Mouse (Mus musculus): Measurements from ENCODE around the gene Ilf3. TPM values are rescaled to one million over a fixed set of nuclear protein-coding genes. Genes with fewer than 3 reads are reported as not detected.

Ilf3 gene
- total and polyA plus RNA-seq, 2 experiments from 2014 or later, result 89.5 to 184 TPM

DNA sequence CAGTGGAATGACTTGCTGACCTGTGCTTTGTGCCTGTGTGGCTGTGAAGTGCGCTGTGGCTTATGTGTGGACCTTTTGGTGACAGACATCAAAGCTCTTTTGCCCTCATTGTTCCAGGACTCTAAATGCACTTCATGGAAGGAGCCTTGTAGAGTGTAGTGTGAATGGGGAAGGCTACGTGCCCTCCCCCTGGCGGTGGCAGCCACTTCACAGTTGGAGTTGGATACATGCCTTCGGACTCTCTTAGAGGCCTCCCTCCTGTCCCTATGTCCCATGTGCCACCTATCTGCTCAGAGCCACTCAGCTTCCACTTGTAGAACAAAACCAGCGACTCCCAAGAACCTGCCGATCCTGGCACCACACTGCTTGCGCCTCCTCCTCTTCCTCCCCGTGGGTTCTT is 66.1 kb downstream of the Ilf3 start:
- Histone ChIP-seq H3K4me1 (ENCODE audit: insufficient read depth, low read length) (no peaks in the 10 kb centered on the region), H3K9ac (replicated peaks; ENCODE audit: low read length) (no peak overlapping the region), H3K4me3 (ENCODE audit: low read length) (no peak overlapping the region), H3K36me3 (ENCODE audit: insufficient read depth, low read length) (no peaks in the 10 kb centered on the region), H3K9me3 (ENCODE audit: low read length) (no peaks in the 10 kb centered on the region), H3K27me3 (ENCODE audit: insufficient read depth, low read length) (no peaks in the 10 kb centered on the region), H3K4me2 (ENCODE audit: low read depth, low read length) (no peak overlapping the region), H3K27ac (no peak overlapping the region)
- 75% methylated on average over 8 of the region's 8 CpGs for WGBS
- no peak for DNase-seq (ENCODE audit: low spot score)
- TF ChIP-seq CTCF (IDR thresholded peaks at IDR 0.05; ENCODE audit: low read depth), result 0 out of 2 replicates have a peak, but pooled peaks have one; percentile 10
- ATAC-seq, result no peak

DNA sequence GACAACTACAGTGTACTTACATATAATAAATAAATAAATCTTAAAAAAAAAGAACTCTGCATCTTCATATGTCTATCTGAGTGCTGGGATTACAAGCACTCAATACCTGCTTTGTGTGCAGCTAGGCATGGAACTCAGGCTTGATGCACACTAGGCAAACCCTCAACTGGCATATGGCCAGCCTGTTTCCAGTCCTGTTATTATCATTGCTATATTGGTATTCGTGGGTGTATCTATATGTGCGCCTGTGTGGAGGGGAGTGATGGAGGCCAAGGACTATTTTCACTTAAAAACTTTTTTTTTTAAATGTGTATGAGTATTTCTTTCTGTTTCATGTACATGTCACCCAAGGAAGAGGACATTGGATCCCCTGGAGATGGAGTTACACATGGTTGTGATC is 66.7 kb downstream of the Ilf3 start:
- Histone ChIP-seq H3K27me3 (ENCODE audit: insufficient read depth, low read length) (no peaks in the 10 kb centered on the region), H3K36me3 (ENCODE audit: insufficient read depth, low read length) (no peaks in the 10 kb centered on the region), H3K9me3 (ENCODE audit: low read length) (no peaks in the 10 kb centered on the region), H3K9ac (replicated peaks; ENCODE audit: low read length) (no peak overlapping the region), H3K4me2 (ENCODE audit: low read depth, low read length) (no peak overlapping the region), H3K27ac (no peak overlapping the region), H3K4me3 (ENCODE audit: low read length) (no peak overlapping the region), H3K4me1 (ENCODE audit: insufficient read depth, low read length) (no peaks in the 10 kb centered on the region)
- TF ChIP-seq CTCF (IDR thresholded peaks at IDR 0.05; ENCODE audit: low read depth), result no peak
- no peak for DNase-seq (ENCODE audit: low spot score)
- no peak for ATAC-seq
- WGBS, result 84% methylated on average over 2 of the region's 2 CpGs

DNA sequence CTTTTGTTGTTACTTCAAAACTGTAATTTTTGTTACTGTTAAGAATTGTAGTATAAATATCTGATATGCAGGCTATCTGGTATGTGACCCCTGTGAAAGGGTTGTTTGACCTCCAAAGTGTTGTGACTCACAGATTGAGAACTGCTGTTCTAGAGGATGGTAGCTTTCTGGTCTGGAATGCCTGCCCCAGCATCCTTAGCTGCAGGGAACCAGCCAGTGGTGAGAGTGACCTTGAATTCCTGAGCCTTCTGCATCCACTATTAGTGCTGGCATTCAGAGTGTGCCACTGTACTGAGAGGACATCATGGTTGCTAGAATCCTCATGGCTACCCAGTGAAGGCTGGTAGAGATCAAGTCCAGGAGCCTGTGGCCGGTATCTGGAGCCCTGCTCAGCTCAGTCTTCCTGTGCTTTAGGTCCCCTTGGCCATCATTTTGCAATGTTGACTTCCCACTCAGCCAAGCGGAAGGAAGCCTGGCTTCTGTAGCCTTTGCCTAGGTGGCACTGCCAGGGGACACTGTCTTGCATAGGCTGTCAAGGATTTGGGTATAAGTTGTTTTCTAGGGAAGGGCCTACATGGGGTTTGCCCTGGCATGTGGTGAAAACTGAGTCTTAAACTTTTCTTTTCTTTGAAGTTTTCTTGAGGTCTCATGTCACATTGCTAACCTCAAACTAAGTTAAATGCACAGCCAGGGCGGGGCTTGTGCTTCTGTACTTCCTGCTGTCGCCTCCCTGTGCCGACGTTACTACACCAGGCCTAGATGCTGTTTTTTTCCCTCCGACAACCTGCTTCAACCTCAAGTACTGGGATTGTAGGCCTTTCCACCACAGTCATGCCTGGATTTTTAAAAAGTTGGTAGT is 68.3 kb downstream of the Ilf3 start:
- H3K36me3 ChIP-seq (ENCODE audit: insufficient read depth, low read length), result no peaks in the 10 kb centered on the region
- H3K4me3 ChIP-seq (ENCODE audit: low read length), result no peak overlapping the region
- DNase-seq (ENCODE audit: low spot score) (no peak), ATAC-seq (no peak)
- H3K27me3 ChIP-seq (ENCODE audit: insufficient read depth, low read length), result no peaks in the 10 kb centered on the region
- H3K4me1 ChIP-seq (ENCODE audit: insufficient read depth, low read length), result no peaks in the 10 kb centered on the region
- H3K4me2 ChIP-seq (ENCODE audit: low read depth, low read length), result no peak overlapping the region
- H3K27ac ChIP-seq, result no peak overlapping the region; the same call in 1 of the 2 replicates
- no peak for TF ChIP-seq CTCF (IDR thresholded peaks at IDR 0.05; ENCODE audit: low read depth)
- H3K9me3 ChIP-seq (ENCODE audit: low read length), result no peaks in the 10 kb centered on the region
- H3K9ac ChIP-seq (replicated peaks; ENCODE audit: low read length), result no peak overlapping the region
- WGBS, result 90% methylated on average over 7 of the region's 7 CpGs

DNA sequence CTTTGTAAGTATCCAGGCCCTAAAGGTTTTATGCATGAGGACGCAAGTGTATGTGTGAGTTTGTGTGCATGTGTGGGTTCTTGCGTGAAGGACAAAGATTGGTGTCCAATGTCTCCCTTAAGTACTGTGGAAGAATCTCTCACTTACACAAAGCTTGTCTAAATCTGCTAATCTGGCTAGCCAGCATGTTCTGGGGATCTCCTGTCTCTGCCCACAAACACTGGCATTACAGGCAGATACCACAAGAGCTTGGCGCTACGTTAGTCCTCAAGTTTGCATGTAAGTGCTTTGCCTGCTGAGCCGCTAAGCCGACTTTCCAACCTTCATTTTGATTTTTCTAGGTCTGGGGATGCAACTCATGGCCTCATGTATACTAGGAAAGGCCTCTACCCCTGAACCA is 69.9 kb downstream of the Ilf3 start:
- ATAC-seq (no peak), DNase-seq (ENCODE audit: low spot score) (no peak)
- Histone ChIP-seq H3K36me3 (ENCODE audit: insufficient read depth, low read length) (no peaks in the 10 kb centered on the region), H3K4me1 (ENCODE audit: insufficient read depth, low read length) (no peaks in the 10 kb centered on the region), H3K27ac (no peak overlapping the region), H3K4me3 (ENCODE audit: low read length) (no peak overlapping the region), H3K27me3 (ENCODE audit: insufficient read depth, low read length) (no peaks in the 10 kb centered on the region), H3K4me2 (ENCODE audit: low read depth, low read length) (no peak overlapping the region), H3K9me3 (ENCODE audit: low read length) (no peaks in the 10 kb centered on the region), H3K9ac (replicated peaks; ENCODE audit: low read length) (no peak overlapping the region)
- 93% methylated on average over 6 of the region's 6 CpGs for WGBS
- no peak for TF ChIP-seq CTCF (IDR thresholded peaks at IDR 0.05; ENCODE audit: low read depth)

DNA sequence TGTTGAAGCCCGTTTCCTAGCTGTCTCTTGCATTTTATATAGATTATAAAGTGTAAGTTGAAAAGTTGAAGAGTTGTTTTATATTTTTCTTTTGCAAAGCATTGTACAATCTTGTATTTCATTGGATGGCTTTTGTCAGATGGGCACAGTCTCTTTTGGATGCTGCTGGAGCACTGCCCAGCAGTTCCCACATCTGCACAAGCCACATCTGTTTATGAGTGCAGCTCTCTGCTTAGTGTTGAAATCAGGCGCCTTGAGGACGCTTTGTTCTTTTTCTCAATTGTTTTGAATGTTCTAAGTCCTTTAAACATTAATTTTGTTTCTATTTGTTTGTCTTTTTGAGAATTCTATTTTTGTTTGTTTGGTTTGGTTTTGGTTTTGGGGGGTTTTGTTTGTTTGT is 70.5 kb downstream of the Ilf3 start:
- H3K9ac ChIP-seq (replicated peaks; ENCODE audit: low read length), result no peak overlapping the region
- WGBS, result 71% methylated on average over 3 of the region's 3 CpGs

DNA sequence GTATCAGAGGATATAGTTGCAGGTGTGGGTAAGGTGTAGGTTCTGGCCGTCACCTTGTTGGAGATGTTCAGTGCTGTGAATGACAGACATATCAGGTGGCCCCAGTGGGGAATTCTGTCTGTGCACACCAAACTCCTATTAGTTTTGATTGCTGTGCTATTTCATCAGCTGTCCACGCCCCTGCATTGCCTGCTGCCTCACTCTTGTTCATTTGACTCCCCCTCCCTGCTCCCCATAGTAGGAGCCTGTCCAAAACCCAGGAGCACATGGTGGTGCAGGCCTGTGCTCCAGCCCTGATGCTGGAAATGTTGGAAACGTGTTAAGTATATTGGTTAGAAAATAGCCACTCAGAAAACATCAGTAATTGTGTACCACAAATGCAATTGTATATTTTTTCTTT is 71.8 kb downstream of the Ilf3 start:
- H3K4me3 ChIP-seq (ENCODE audit: low read length), result no peak overlapping the region
- no peaks in the 10 kb centered on the region for H3K9me3 ChIP-seq (ENCODE audit: low read length)
- TF ChIP-seq CTCF (IDR thresholded peaks at IDR 0.05; ENCODE audit: low read depth), result no peak
- H3K9ac ChIP-seq (replicated peaks; ENCODE audit: low read length), result no peak overlapping the region
- WGBS, result 81% methylated on average over 3 of the region's 3 CpGs
- no peaks in the 10 kb centered on the region for H3K36me3 ChIP-seq (ENCODE audit: insufficient read depth, low read length)
- H3K27me3 ChIP-seq (ENCODE audit: insufficient read depth, low read length), result no peaks in the 10 kb centered on the region
- no peak overlapping the region for H3K27ac ChIP-seq
- no peak overlapping the region for H3K4me2 ChIP-seq (ENCODE audit: low read depth, low read length)
- DNase-seq (ENCODE audit: low spot score) (no peak), ATAC-seq (no peak)
- no peaks in the 10 kb centered on the region for H3K4me1 ChIP-seq (ENCODE audit: insufficient read depth, low read length)

More for the DNA sequence above, 70.5 kb downstream of the Ilf3 start:
- Histone ChIP-seq H3K36me3 (ENCODE audit: insufficient read depth, low read length) (no peaks in the 10 kb centered on the region), H3K4me1 (ENCODE audit: insufficient read depth, low read length) (no peaks in the 10 kb centered on the region), H3K27me3 (ENCODE audit: insufficient read depth, low read length) (no peaks in the 10 kb centered on the region), H3K4me3 (ENCODE audit: low read length) (no peak overlapping the region), H3K4me2 (ENCODE audit: low read depth, low read length) (no peak overlapping the region), H3K27ac (no peak overlapping the region), H3K9me3 (ENCODE audit: low read length) (no peaks in the 10 kb centered on the region)
- no peak for TF ChIP-seq CTCF (IDR thresholded peaks at IDR 0.05; ENCODE audit: low read depth)
- ATAC-seq (no peak), DNase-seq (ENCODE audit: low spot score) (peak; percentile 18)

DNA sequence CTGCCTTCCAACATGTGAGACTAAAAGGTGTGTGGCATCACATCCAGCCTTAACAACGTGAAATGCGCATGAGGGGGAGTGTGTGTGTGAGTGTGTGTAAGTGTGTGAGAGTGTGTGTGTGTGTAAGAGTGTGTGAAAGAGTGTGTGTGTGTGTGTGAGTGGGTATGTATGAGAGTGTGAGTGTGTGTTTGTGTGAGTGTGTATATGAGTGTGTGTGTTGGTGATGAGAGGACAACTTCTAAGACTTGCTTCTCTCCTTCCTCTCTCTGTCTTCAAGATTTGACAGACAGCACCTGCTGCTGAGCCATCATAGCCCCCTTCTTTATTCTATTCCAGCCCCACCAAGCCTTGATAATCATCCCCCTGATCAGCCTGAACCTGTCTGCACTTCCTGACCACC is 72.2 kb downstream of the Ilf3 start:
- 95% methylated on average over 2 of the region's 2 CpGs for WGBS
- no peak overlapping the region for H3K27ac ChIP-seq

More for the DNA sequence above, 72.2 kb downstream of the Ilf3 start:
- H3K36me3 ChIP-seq (ENCODE audit: insufficient read depth, low read length), result no peaks in the 10 kb centered on the region
- ATAC-seq (no peak), DNase-seq (ENCODE audit: low spot score) (no peak)
- no peaks in the 10 kb centered on the region for H3K4me1 ChIP-seq (ENCODE audit: insufficient read depth, low read length)
- H3K4me2 ChIP-seq (ENCODE audit: low read depth, low read length), result no peak overlapping the region
- no peak for TF ChIP-seq CTCF (IDR thresholded peaks at IDR 0.05; ENCODE audit: low read depth)
- no peak overlapping the region for H3K9ac ChIP-seq (replicated peaks; ENCODE audit: low read length)
- H3K4me3 ChIP-seq (ENCODE audit: low read length), result no peak overlapping the region
- H3K27me3 ChIP-seq (ENCODE audit: insufficient read depth, low read length), result no peaks in the 10 kb centered on the region
- no peaks in the 10 kb centered on the region for H3K9me3 ChIP-seq (ENCODE audit: low read length)
